Mouse (Mus musculus) heart, adult 2 months (tissue): ENCODE results near the gene Kcnd2. TPM values are rescaled to one million over a fixed set of nuclear protein-coding genes. Genes with fewer than 3 reads are reported as not detected.

Experiments
- DNase-seq, 2 experiments: peaks; one replicate each; pipeline ENCODE4 v3.0.0; 2021
- H3K27ac ChIP-seq: fragments of 200-600 bp; 2 replicates; pipeline ENCODE4 v1.8.1; 2022
- H3K27me3 ChIP-seq: fragments of 200-500 bp; 2 replicates; pipeline ENCODE4 v1.6.1; 2012; ENCODE audit warnings: mild to moderate bottlenecking, low read length, inconsistent platforms, mixed read lengths; ENCODE audit not compliant: control insufficient read depth, insufficient read depth
- H3K36me3 ChIP-seq: fragments of 200-500 bp; 2 replicates; pipeline ENCODE4 v1.6.1; 2012; ENCODE audit warnings: low read length, inconsistent platforms; ENCODE audit not compliant: control insufficient read depth, insufficient read depth
- H3K4me1 ChIP-seq: fragments of 200-500 bp; 2 replicates; pipeline ENCODE4 v1.6.1; 2011; ENCODE audit warnings: low read length; ENCODE audit not compliant: control insufficient read depth, insufficient read depth
- H3K4me3 ChIP-seq: fragments of 200-600 bp; 2 replicates; pipeline ENCODE4 v1.8.1; 2022
- H3K79me2 ChIP-seq: fragments of 200-500 bp; replicated peaks from 2 replicates; pipeline ENCODE4 v1.6.1; 2012; ENCODE audit warnings: mild to moderate bottlenecking, inconsistent platforms, low read length, moderate library complexity, mixed read lengths; ENCODE audit not compliant: control insufficient read depth, insufficient read depth
- H3K9ac ChIP-seq: fragments of 200-500 bp; 2 replicates; pipeline ENCODE4 v1.6.1; 2012; ENCODE audit warnings: low read depth, mild to moderate bottlenecking, control low read depth, inconsistent platforms, low read length, mixed read lengths
- CTCF ChIP-seq: fragments of 200-600 bp; IDR thresholded peaks from 2 replicates; pipeline ENCODE4 v1.8.1; 2022; ENCODE audit warnings: antibody characterized with exemption, mild to moderate bottlenecking, moderate library complexity
- EP300 ChIP-seq: fragments of 200-500 bp; IDR thresholded peaks from 2 replicates; pipeline ENCODE4 v1.6.1; 2011; ENCODE audit warnings: low read depth, low read length, control low read depth; ENCODE audit not compliant: insufficient read depth
- POLR2A ChIP-seq: fragments of 200-500 bp; IDR thresholded peaks from 2 replicates; pipeline ENCODE4 v1.6.1; 2011; ENCODE audit warnings: mild to moderate bottlenecking, low read depth, low read length, control low read depth; ENCODE audit not compliant: insufficient read depth
- WGBS: fragments of 180-500 bp; shearing (Covaris S2); methylation state at CpG from one replicate; pipeline ENCODE4 v1.1.7; 2018; 5-methylcytosine and 5-hydroxymethylcytosine counted together
- intact Hi-C: fragments of 180-260 bp; cut with DNase I; formaldehyde crosslinking; loops from one replicate; pipeline ENCODE4 v1.15.1; 2025
- polyA plus RNA-seq: library from polyadenylated mRNA; depleted of rRNA; stranded (reverse); fragments of >200 nt; gene quantifications from 2 replicates; pipeline ENCODE4 v1.2.3, GENCODE M21; 2012
- total RNA-seq, 2 experiments: library from RNA; stranded (reverse); gene quantifications; 2 replicates each; pipeline ENCODE4 v1.2.3; 2021

Gene Kcnd2
- total and polyA plus RNA-seq, 3 experiments = 8.1 to 14.1 (median 12.8) TPM

GRCm38 (mm10) chr6:21597424-21597823 lies 382.1 kb downstream of the Kcnd2 start:
- Histone ChIP-seq H3K4me1 (no peaks in the 10 kb centered on the region), H3K27me3 (no peaks in the 10 kb centered on the region), H3K36me3 (no peaks in the 10 kb centered on the region), H3K9ac (no peak overlapping the region), H3K27ac (no peak overlapping the region), H3K4me3 (no peak overlapping the region), H3K79me2 (no peaks in the 10 kb centered on the region)
- TF ChIP-seq CTCF (no peak), POLR2A (no peak), EP300 (no peak)
- DNase-seq = no peak
- WGBS = 59% methylated on average over 3 of the region's 3 CpGs
- intact Hi-C loops = no loop called here

GRCm38 (mm10) chr6:21609381-21610059 lies 394.2 kb downstream of the Kcnd2 start:
- intact Hi-C loops = no loop called here
- H3K4me1 ChIP-seq = no peaks in the 10 kb centered on the region
- H3K4me3 ChIP-seq = no peak overlapping the region
- no peaks in the 10 kb centered on the region for H3K27me3 ChIP-seq
- no peak overlapping the region for H3K27ac ChIP-seq
- DNase-seq = no peak
- 60% methylated on average over 7 of the region's 7 CpGs for WGBS
- no peaks in the 10 kb centered on the region for H3K36me3 ChIP-seq
- H3K9ac ChIP-seq = no peak overlapping the region
- TF ChIP-seq CTCF = no peak
- no peak for TF ChIP-seq EP300
- TF ChIP-seq POLR2A = no peak
- H3K79me2 ChIP-seq = no peaks in the 10 kb centered on the region

GRCm38 (mm10) chr6:21629989-21630388 lies 414.7 kb downstream of the Kcnd2 start:
- H3K27ac ChIP-seq = no peak overlapping the region
- intact Hi-C loops = no loop called here
- WGBS = 84% methylated on average over 4 of the region's 4 CpGs
- no peak overlapping the region for H3K4me3 ChIP-seq
- DNase-seq = no peak
- TF ChIP-seq CTCF (no peak), POLR2A (no peak), EP300 (no peak)
- H3K36me3 ChIP-seq = no peaks in the 10 kb centered on the region
- H3K4me1 ChIP-seq = no peaks in the 10 kb centered on the region
- H3K79me2 ChIP-seq = no peaks in the 10 kb centered on the region
- no peak overlapping the region for H3K9ac ChIP-seq
- H3K27me3 ChIP-seq = no peaks in the 10 kb centered on the region

- no peaks in the 10 kb centered on the region for H3K4me1 ChIP-seq
- no peaks in the 10 kb centered on the region for H3K79me2 ChIP-seq
- no peak for DNase-seq
- no peak overlapping the region for H3K9ac ChIP-seq
- TF ChIP-seq POLR2A = no peak
- H3K27ac ChIP-seq = no peak overlapping the region
- H3K27me3 ChIP-seq = no peaks in the 10 kb centered on the region
- no peaks in the 10 kb centered on the region for H3K36me3 ChIP-seq
- no peak overlapping the region for H3K4me3 ChIP-seq
- intact Hi-C loops = no loop called here
Observed at GRCm38 (mm10) chr6:21655681-21656080, 440.4 kb downstream of the Kcnd2 start.

- Histone ChIP-seq H3K4me3 (no peak overlapping the region), H3K79me2 (no peaks in the 10 kb centered on the region), H3K27ac (no peak overlapping the region), H3K36me3 (no peaks in the 10 kb centered on the region), H3K9ac (no peak overlapping the region), H3K27me3 (no peaks in the 10 kb centered on the region), H3K4me1 (no peaks in the 10 kb centered on the region)
- WGBS = 70% methylated on average over 6 of the region's 6 CpGs
- DNase-seq = no peak
- intact Hi-C loops = no loop called here
- TF ChIP-seq EP300 (no peak), POLR2A (no peak), CTCF (no peak)
Observed at GRCm38 (mm10) chr6:21664135-21664534, 448.8 kb downstream of the Kcnd2 start.

GRCm38 (mm10) chr6:21664638-21665037 lies 449.3 kb downstream of the Kcnd2 start:
- TF ChIP-seq EP300 = no peak
- TF ChIP-seq POLR2A = no peak
- no peak for TF ChIP-seq CTCF
- Histone ChIP-seq H3K27me3 (no peaks in the 10 kb centered on the region), H3K79me2 (no peaks in the 10 kb centered on the region), H3K27ac (no peak overlapping the region), H3K4me3 (no peak overlapping the region), H3K4me1 (no peaks in the 10 kb centered on the region), H3K9ac (no peak overlapping the region), H3K36me3 (no peaks in the 10 kb centered on the region)
- WGBS = 80% methylated on average over 4 of the region's 4 CpGs
- intact Hi-C loops = no loop called here
- no peak for DNase-seq
